Mouse (Mus musculus) neural tube, embryonic 11.5 days (tissue): ENCODE data around the gene Nxnl2. TPM values are rescaled to one million over a fixed set of nuclear protein-coding genes. Genes with fewer than 3 reads are reported as not detected.
"Not testable (repeated sequence)": the region's sequence is repeated elsewhere in the genome, so short reads cannot be mapped to it uniquely, and the experiment has no call there.

Source experiments
- ATAC-seq: fragments of 200-750 bp; cut with Nextera tagmentation; 2 replicates; pipeline ENCODE4 v1.8.0; 2017; ENCODE audit warnings: moderate number of reproducible peaks, mild to moderate bottlenecking, moderate TSS enrichment, moderate library complexity; ENCODE audit not compliant: insufficient read depth, low FRiP score, low TSS enrichment
- DNase-seq: peaks from one replicate; pipeline ENCODE4 v3.0.0-alpha.2; 2015; ENCODE audit warnings: low spot score
- H3K27ac ChIP-seq: fragments of 300-500 bp; sonication (generic); 2 replicates; pipeline ENCODE4 v1.5.1; 2014; ENCODE audit warnings: low read depth, mild to moderate bottlenecking, low read length
- H3K27me3 ChIP-seq: fragments of 300-500 bp; sonication (generic); 2 replicates; pipeline ENCODE4 v1.6.1; 2014; ENCODE audit warnings: mild to moderate bottlenecking, low read length, mixed read lengths; ENCODE audit not compliant: control insufficient read depth, insufficient read depth
- H3K36me3 ChIP-seq: fragments of 300-500 bp; sonication (generic); 2 replicates; pipeline ENCODE4 v1.6.1; 2014; ENCODE audit warnings: mild to moderate bottlenecking, low read length, moderate library complexity, mixed read lengths; ENCODE audit not compliant: control insufficient read depth, insufficient read depth
- H3K4me1 ChIP-seq: fragments of 300-500 bp; sonication (generic); 2 replicates; pipeline ENCODE4 v1.6.1; 2014; ENCODE audit warnings: low read length, mixed read lengths; ENCODE audit not compliant: control insufficient read depth, insufficient read depth
- H3K4me2 ChIP-seq: fragments of 300-500 bp; sonication (generic); 2 replicates; pipeline ENCODE4 v1.6.1; 2014; ENCODE audit warnings: low read depth, mild to moderate bottlenecking, moderate library complexity
- H3K4me3 ChIP-seq: fragments of 300-500 bp; sonication (generic); 2 replicates; pipeline ENCODE4 v1.5.1; 2014; ENCODE audit warnings: low read depth, low read length
- H3K9ac ChIP-seq: fragments of 300-500 bp; sonication (generic); 2 replicates; pipeline ENCODE4 v1.6.1; 2014; ENCODE audit warnings: mild to moderate bottlenecking, low read length
- H3K9me3 ChIP-seq: fragments of 300-500 bp; sonication (generic); 2 replicates; pipeline ENCODE4 v1.6.1; 2016; ENCODE audit warnings: low read length; ENCODE audit not compliant: control insufficient read depth
- WGBS: fragments of 180-500 bp; shearing (Covaris S2); extraction: QIAGEN DNeasy Blood & Tissue Kit; methylation state at CpG from one replicate; pipeline ENCODE4 v1.1.7; 2014; 5-methylcytosine and 5-hydroxymethylcytosine counted together
- polyA plus RNA-seq: library from polyadenylated mRNA; unstranded; fragments of >200 nt; fragmentation: Nextera tagmentation; extraction: Ambion mirVana; gene quantifications from 2 replicates; pipeline ENCODE4 v1.2.1, GENCODE M21; 2014

Nxnl2 gene
- polyA plus RNA-seq, 1 experiment from 2014 or later, result 0.50 TPM

- ATAC-seq (no peak), DNase-seq (no peak)
- H3K9me3 ChIP-seq, result no peaks in the 10 kb centered on the region
- H3K27me3 ChIP-seq, result no peaks in the 10 kb centered on the region
- 55% methylated on average over 3 of the region's 3 CpGs for WGBS
- no peak overlapping the region for H3K4me2 ChIP-seq
- H3K36me3 ChIP-seq, result no peaks in the 10 kb centered on the region
- no peak overlapping the region for H3K4me3 ChIP-seq
- H3K9ac ChIP-seq, result no peak overlapping the region
- H3K4me1 ChIP-seq, result no peaks in the 10 kb centered on the region
- H3K27ac ChIP-seq, result no peak overlapping the region
Observed at GRCm38 (mm10) chr13:51190336-51190735, 19.5 kb downstream of the Nxnl2 start.

GRCm38 (mm10) chr13:51191416-51192140 is 20.8 kb downstream of the Nxnl2 start:
- Histone ChIP-seq H3K27me3 (no peaks in the 10 kb centered on the region), H3K9ac (no peak overlapping the region), H3K27ac (no peak overlapping the region), H3K9me3 (no peaks in the 10 kb centered on the region), H3K4me1 (no peaks in the 10 kb centered on the region), H3K36me3 (no peaks in the 10 kb centered on the region), H3K4me2 (no peak overlapping the region), H3K4me3 (no peak overlapping the region)
- 79% methylated on average over 6 of the region's 6 CpGs for WGBS
- no peak for ATAC-seq
- no peak for DNase-seq

GRCm38 (mm10) chr13:51193893-51194292 is 23.1 kb downstream of the Nxnl2 start:
- Histone ChIP-seq H3K9me3 (no peaks in the 10 kb centered on the region), H3K4me2 (no peak overlapping the region), H3K27me3 (no peaks in the 10 kb centered on the region), H3K4me1 (no peaks in the 10 kb centered on the region), H3K36me3 (no peaks in the 10 kb centered on the region), H3K9ac (no peak overlapping the region), H3K27ac (no peak overlapping the region), H3K4me3 (no peak overlapping the region)
- ATAC-seq, result no peak
- WGBS, result 92% methylated on average over 15 of the region's 15 CpGs
- DNase-seq, result no peak

GRCm38 (mm10) chr13:51197699-51198098 is 26.9 kb downstream of the Nxnl2 start:
- DNase-seq (no peak), ATAC-seq (no peak)
- Histone ChIP-seq H3K36me3 (no peaks in the 10 kb centered on the region), H3K4me2 (no peak overlapping the region), H3K4me3 (no peak overlapping the region), H3K4me1 (no peaks in the 10 kb centered on the region), H3K27me3 (no peaks in the 10 kb centered on the region), H3K9me3 (no peaks in the 10 kb centered on the region; the same call in 1 of the 2 replicates), H3K9ac (no peak overlapping the region), H3K27ac (no peak overlapping the region)
- 81% methylated on average over 3 of the region's 3 CpGs for WGBS

GRCm38 (mm10) chr13:51198186-51198585 is 27.4 kb downstream of the Nxnl2 start:
- no peak for ATAC-seq
- Histone ChIP-seq H3K4me3 (no peak overlapping the region), H3K36me3 (no peaks in the 10 kb centered on the region), H3K9ac (no peak overlapping the region), H3K9me3 (no peaks in the 10 kb centered on the region; the same call in 1 of the 2 replicates), H3K4me2 (no peak overlapping the region), H3K4me1 (no peaks in the 10 kb centered on the region), H3K27ac (no peak overlapping the region), H3K27me3 (no peaks in the 10 kb centered on the region)
- no peak for DNase-seq
- 48% methylated on average over 5 of the region's 5 CpGs for WGBS

- H3K9ac ChIP-seq, DNase-seq, H3K27ac ChIP-seq, H3K4me1 ChIP-seq, H3K9me3 ChIP-seq, H3K27me3 ChIP-seq, ATAC-seq, H3K4me3 ChIP-seq, H3K36me3 ChIP-seq: not testable (repeated sequence)
- peak overlapping the region; percentile 37; the same call in 1 of the 2 replicates for H3K4me2 ChIP-seq
- 48% methylated on average over 26 of the region's 36 CpGs for WGBS
Observed at GRCm38 (mm10) chr13:51201985-51202843, 31.4 kb downstream of the Nxnl2 start.

GRCm38 (mm10) chr13:51202844-51203173 is 32.0 kb downstream of the Nxnl2 start:
- H3K4me2 ChIP-seq, result peak overlapping the region; percentile 37
- DNase-seq, result not testable (repeated sequence)
- 2% methylated on average over 28 of the region's 28 CpGs for WGBS

GRCm38 (mm10) chr13:51203467-51203866 is 32.6 kb downstream of the Nxnl2 start:
- Histone ChIP-seq H3K27me3 (no peaks in the 10 kb centered on the region), H3K9me3 (no peaks in the 10 kb centered on the region; the same call in 1 of the 2 replicates), H3K27ac (no peak overlapping the region), H3K9ac (no peak overlapping the region), H3K4me2 (no peak overlapping the region), H3K4me3 (no peak overlapping the region), H3K36me3 (no peaks in the 10 kb centered on the region), H3K4me1 (no peaks in the 10 kb centered on the region)
- no peak for ATAC-seq
- WGBS, result 84% methylated on average over 8 of the region's 8 CpGs
- DNase-seq, result no peak

More at GRCm38 (mm10) chr13:51202844-51203173, 32.0 kb downstream of the Nxnl2 start:
- not testable (repeated sequence) for H3K9me3 ChIP-seq, H3K4me1 ChIP-seq, H3K4me3 ChIP-seq, H3K36me3 ChIP-seq, H3K9ac ChIP-seq, H3K27ac ChIP-seq, H3K27me3 ChIP-seq
- peak; percentile 38; the same call in 1 of the 2 replicates for ATAC-seq
